Mouse (Mus musculus) testis, adult 2 months (tissue): ENCODE results near the gene Zfp213. TPM values are rescaled to one million over a fixed set of nuclear protein-coding genes. Genes with fewer than 3 reads are reported as not detected.

Source experiments
- H3K27ac ChIP-seq: fragments of 200-500 bp; 2 replicates; pipeline ENCODE4 v1.5.1; 2012; ENCODE audit warnings: low read depth, low read length; ENCODE audit not compliant: control insufficient read depth, insufficient read depth
- H3K27me3 ChIP-seq: fragments of 200-500 bp; 2 replicates; pipeline ENCODE4 v1.6.1; 2012; ENCODE audit warnings: mild to moderate bottlenecking, low read length, moderate library complexity; ENCODE audit not compliant: control insufficient read depth, insufficient read depth
- H3K36me3 ChIP-seq: fragments of 200-500 bp; 2 replicates; pipeline ENCODE4 v1.6.1; 2012; ENCODE audit warnings: mild to moderate bottlenecking, low read length; ENCODE audit not compliant: control insufficient read depth, insufficient read depth
- H3K4me1 ChIP-seq: fragments of 200-500 bp; 2 replicates; pipeline ENCODE4 v1.6.1; 2012; ENCODE audit warnings: low read length; ENCODE audit not compliant: control insufficient read depth, insufficient read depth
- H3K4me3 ChIP-seq: fragments of 200-500 bp; 2 replicates; pipeline ENCODE4 v1.5.1; 2012; ENCODE audit warnings: low read depth, mild to moderate bottlenecking, low read length, moderate library complexity, mixed read lengths; ENCODE audit not compliant: control insufficient read depth
- CTCF ChIP-seq: fragments of 200-500 bp; IDR thresholded peaks from 2 replicates; pipeline ENCODE4 v1.5.1; 2012; ENCODE audit warnings: low read depth, mild to moderate bottlenecking, inconsistent platforms, low read length, moderate library complexity; ENCODE audit not compliant: control insufficient read depth, insufficient read depth, insufficient replicate concordance
- POLR2A ChIP-seq: fragments of 200-500 bp; IDR thresholded peaks from 2 replicates; pipeline ENCODE4 v1.6.1; 2012; ENCODE audit warnings: low read depth, mild to moderate bottlenecking, inconsistent platforms, low read length, moderate library complexity; ENCODE audit not compliant: control insufficient read depth
- polyA plus RNA-seq: library from polyadenylated mRNA; depleted of rRNA; stranded (reverse); fragments of >200 nt; gene quantifications from 2 replicates; pipeline ENCODE4 v1.2.3, GENCODE M21; 2012; rRNA removed

Gene Zfp213
- polyA plus RNA-seq = 3.5 and 3.7 TPM in 2 replicates

DNA sequence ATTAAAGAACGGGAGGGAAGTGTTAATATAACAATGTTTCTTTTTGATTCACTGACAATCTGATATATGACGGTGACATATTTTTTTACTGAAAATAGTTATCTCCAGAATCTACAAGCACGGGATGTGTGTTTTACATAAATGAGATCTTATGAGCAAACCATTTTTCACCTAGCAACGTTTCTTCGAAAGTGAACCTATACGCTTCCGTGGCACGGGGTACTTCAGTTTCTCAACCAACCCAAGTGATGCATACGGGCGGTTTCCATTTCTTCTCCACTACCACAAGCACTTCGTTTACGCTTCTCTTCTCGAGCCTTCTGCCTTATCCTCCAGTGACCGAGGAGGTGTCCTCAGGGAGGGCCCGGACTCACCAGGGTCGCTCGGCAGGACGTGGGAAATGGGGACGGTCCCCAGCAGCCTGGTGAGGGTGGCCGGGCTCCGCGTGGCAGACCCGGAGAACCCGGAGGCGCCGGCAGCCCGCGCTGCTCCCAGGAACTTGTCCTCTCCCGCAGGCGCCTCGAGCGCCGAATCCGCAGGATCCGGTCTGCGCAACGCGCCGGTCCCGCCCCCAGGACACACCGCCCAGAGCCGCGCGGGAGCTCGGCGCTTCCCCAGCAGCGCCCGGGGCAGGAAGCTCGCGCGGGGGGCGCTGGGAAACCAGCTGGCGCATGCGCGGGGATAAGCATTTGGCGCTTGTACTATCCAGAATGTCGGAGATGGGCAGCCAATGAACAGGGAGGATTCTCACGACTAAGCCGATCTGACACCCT, at the start of gene Zfp213:
Gene Zfp213 (minus strand): TSS at position 644 of the 773 bp plus-strand sequence.
- Histone ChIP-seq H3K27ac (peak within 1 kb of the TSS; percentile 93), H3K27me3 (no peaks in the 10 kb centered on the region), H3K36me3 (no peaks in the 10 kb centered on the region), H3K4me1 (peaks cover 9% of the 10 kb centered on the region), H3K4me3 (peak within 1 kb of the TSS; percentile 98)
- TF ChIP-seq CTCF (no peak), POLR2A (peak; percentile 76)

DNA sequence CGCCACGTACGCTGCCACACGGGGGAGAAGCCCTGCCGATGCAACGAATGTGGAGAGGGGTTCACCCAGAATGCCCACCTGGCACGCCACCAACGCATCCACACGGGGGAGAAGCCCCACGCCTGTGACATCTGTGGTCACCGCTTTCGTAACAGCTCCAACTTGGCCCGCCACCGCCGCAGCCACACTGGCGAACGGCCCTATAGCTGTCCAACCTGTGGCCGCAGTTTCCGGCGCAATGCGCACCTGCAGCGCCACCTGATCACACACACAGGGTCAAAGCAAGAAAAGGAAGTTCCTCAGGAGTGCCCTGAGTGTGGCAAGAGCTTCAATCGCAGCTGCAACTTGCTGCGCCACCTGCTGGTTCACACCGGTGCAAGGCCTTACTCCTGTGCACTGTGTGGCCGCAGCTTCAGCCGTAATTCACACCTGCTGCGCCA, 46.3 kb upstream of the Zfp213 start:
- Histone ChIP-seq H3K4me1 (peaks cover 7% of the 10 kb centered on the region), H3K4me3 (peak overlapping the region; percentile 30), H3K36me3 (no peaks in the 10 kb centered on the region), H3K27me3 (no peaks in the 10 kb centered on the region), H3K27ac (no peak overlapping the region)
- no peak for TF ChIP-seq POLR2A
- peak; percentile 76; the same call in 1 of the 2 replicates for TF ChIP-seq CTCF

DNA sequence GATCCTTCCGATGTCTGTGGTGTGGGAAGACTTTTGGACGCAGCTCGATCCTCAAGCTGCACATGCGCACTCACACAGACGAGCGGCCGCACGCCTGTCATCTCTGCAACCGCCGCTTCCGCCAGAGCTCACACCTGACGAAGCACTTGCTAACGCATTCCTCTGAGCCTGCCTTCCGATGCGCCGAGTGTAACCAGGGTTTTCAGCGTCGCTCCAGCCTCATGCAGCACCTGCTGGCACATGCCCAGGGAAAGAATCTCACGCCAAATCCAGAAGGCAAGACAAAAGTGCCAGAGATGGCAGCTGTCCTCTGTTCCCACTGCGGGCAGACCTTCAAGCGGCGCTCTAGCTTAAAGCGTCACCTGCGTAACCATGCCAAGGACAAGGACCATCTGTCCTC, 45.6 kb upstream of the Zfp213 start:
- no peaks in the 10 kb centered on the region for H3K27me3 ChIP-seq
- H3K4me3 ChIP-seq = no peak overlapping the region; the same call in 1 of the 2 replicates
- no peaks in the 10 kb centered on the region for H3K36me3 ChIP-seq
- TF ChIP-seq POLR2A = no peak
- TF ChIP-seq CTCF = no peak
- H3K27ac ChIP-seq = no peak overlapping the region
- peaks cover 9% of the 10 kb centered on the region for H3K4me1 ChIP-seq

- TF ChIP-seq CTCF (no peak), POLR2A (no peak)
- no peaks in the 10 kb centered on the region for H3K36me3 ChIP-seq
- no peak overlapping the region; the same call in 1 of the 2 replicates for H3K4me3 ChIP-seq
- H3K27ac ChIP-seq = no peak overlapping the region
- H3K27me3 ChIP-seq = no peaks in the 10 kb centered on the region
- H3K4me1 ChIP-seq = peaks cover 13% of the 10 kb centered on the region
Observed at GRCm38 (mm10) chr17:23605220-23605619, 41.2 kb upstream of the Zfp213 start.

- Histone ChIP-seq H3K4me1 (peaks cover 18% of the 10 kb centered on the region), H3K36me3 (no peaks in the 10 kb centered on the region), H3K4me3 (no peak overlapping the region), H3K27ac (no peak overlapping the region), H3K27me3 (no peaks in the 10 kb centered on the region)
- TF ChIP-seq POLR2A = no peak
- TF ChIP-seq CTCF = no peak
Observed at GRCm38 (mm10) chr17:23604394-23604793, 40.4 kb upstream of the Zfp213 start.

GRCm38 (mm10) chr17:23603542-23603941, 39.5 kb upstream of the Zfp213 start:
- no peak overlapping the region for H3K4me3 ChIP-seq
- H3K27me3 ChIP-seq = no peaks in the 10 kb centered on the region
- TF ChIP-seq CTCF (no peak), POLR2A (no peak)
- no peaks in the 10 kb centered on the region for H3K36me3 ChIP-seq
- H3K27ac ChIP-seq = no peak overlapping the region
- peaks cover 23% of the 10 kb centered on the region for H3K4me1 ChIP-seq

DNA sequence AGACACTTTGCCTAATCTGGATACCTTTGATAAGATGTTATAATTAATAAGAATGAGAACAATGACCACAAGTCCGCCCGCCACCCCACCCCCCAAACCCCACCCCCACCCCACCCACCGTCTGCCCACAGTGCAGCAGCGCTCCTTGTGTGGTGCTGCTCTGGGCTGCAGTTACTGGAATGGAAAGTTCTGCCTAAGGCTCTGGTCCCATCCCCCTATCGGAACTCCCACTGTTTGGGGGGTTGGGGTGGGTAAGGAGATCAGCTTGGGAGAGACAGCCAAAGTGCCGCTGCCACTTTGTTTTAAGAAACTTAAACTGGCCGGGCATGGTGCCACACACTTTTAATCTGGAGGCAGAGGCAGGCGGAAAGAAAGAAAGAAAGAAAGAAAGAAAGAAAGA, 39.0 kb upstream of the Zfp213 start:
- H3K27me3 ChIP-seq = no peaks in the 10 kb centered on the region
- no peak overlapping the region for H3K27ac ChIP-seq
- peaks cover 25% of the 10 kb centered on the region for H3K4me1 ChIP-seq
- no peak for TF ChIP-seq POLR2A
- no peak for TF ChIP-seq CTCF
- no peaks in the 10 kb centered on the region for H3K36me3 ChIP-seq
- H3K4me3 ChIP-seq = no peak overlapping the region
